Mouse (Mus musculus) megakaryocyte, embryonic 14.5 days (primary cell): ENCODE data around the gene Chic2. TPM values are rescaled to one million over a fixed set of nuclear protein-coding genes. Genes with fewer than 3 reads are reported as not detected.

Experiments
- H3K27me3 ChIP-seq: replicated peaks from 2 replicates; pipeline ENCODE3; 2012; ENCODE audit warnings: inconsistent platforms
- H3K36me3 ChIP-seq: replicated peaks from 2 replicates; pipeline ENCODE3; 2012; ENCODE audit warnings: low read length, inconsistent platforms, mixed read lengths
- H3K4me1 ChIP-seq: 2 replicates; pipeline ENCODE4 v1.6.1; 2012; ENCODE audit warnings: inconsistent platforms
- H3K4me3 ChIP-seq: replicated peaks from 2 replicates; pipeline ENCODE3; 2012; ENCODE audit warnings: moderate library complexity, mild to moderate bottlenecking, inconsistent platforms
- H3K9me3 ChIP-seq: 2 replicates; pipeline ENCODE4 v1.6.1; 2012; ENCODE audit warnings: inconsistent platforms
- FLI1 ChIP-seq: IDR thresholded peaks from 2 replicates; pipeline ENCODE4 v1.6.1; 2012; ENCODE audit warnings: low read length, inconsistent platforms, mixed read lengths
- GATA1 ChIP-seq: IDR thresholded peaks from 3 replicates; pipeline ENCODE4 v1.6.1; 2012; ENCODE audit warnings: mixed read lengths, low read length, inconsistent platforms, borderline replicate concordance
- polyA plus RNA-seq: library from polyadenylated mRNA; stranded (reverse); fragments of >175 nt; gene quantifications from 2 replicates; pipeline ENCODE4 v1.2.3, GENCODE M21; 2012; ENCODE audit warnings: low replicate concordance; ENCODE audit not compliant: insufficient read depth

Chic2 gene
- polyA plus RNA-seq, 1 experiment, result 16.6 TPM

- no peaks in the 10 kb centered on the region for H3K36me3 ChIP-seq
- H3K4me1 ChIP-seq, result peaks cover 9% of the 10 kb centered on the region
- peaks cover 9% of the 10 kb centered on the region for H3K9me3 ChIP-seq
- no peak overlapping the region for H3K4me3 ChIP-seq
- H3K27me3 ChIP-seq, result peaks cover 36% of the 10 kb centered on the region
- TF ChIP-seq GATA1 (no peak), FLI1 (no peak)
Measured at GRCm38 (mm10) chr5:74984101-74984500, 60.5 kb downstream of the Chic2 start.

- peaks cover 9% of the 10 kb centered on the region for H3K4me1 ChIP-seq
- no peaks in the 10 kb centered on the region for H3K36me3 ChIP-seq
- no peak overlapping the region for H3K4me3 ChIP-seq
- 0 out of 2 replicates have a peak, but pooled peaks cover 3% of the 10 kb centered on the region for H3K9me3 ChIP-seq
- no peak for TF ChIP-seq FLI1
- no peak for TF ChIP-seq GATA1
- H3K27me3 ChIP-seq, result peaks cover 56% of the 10 kb centered on the region
Measured at GRCm38 (mm10) chr5:74980574-74980973, 64.0 kb downstream of the Chic2 start.

- Histone ChIP-seq H3K27me3 (peaks cover 57% of the 10 kb centered on the region), H3K9me3 (0 out of 2 replicates have a peak, but pooled peaks cover 3% of the 10 kb centered on the region), H3K4me1 (peaks cover 9% of the 10 kb centered on the region), H3K4me3 (no peak overlapping the region), H3K36me3 (no peaks in the 10 kb centered on the region)
- TF ChIP-seq GATA1, result no peak
- no peak for TF ChIP-seq FLI1
Measured at GRCm38 (mm10) chr5:74980154-74980553, 64.4 kb downstream of the Chic2 start.

- H3K9me3 ChIP-seq, result no peaks in the 10 kb centered on the region
- peaks cover 9% of the 10 kb centered on the region for H3K4me1 ChIP-seq
- TF ChIP-seq FLI1 (no peak), GATA1 (no peak)
- H3K27me3 ChIP-seq, result peaks cover 56% of the 10 kb centered on the region
- no peak overlapping the region for H3K4me3 ChIP-seq
- no peaks in the 10 kb centered on the region for H3K36me3 ChIP-seq
Measured at GRCm38 (mm10) chr5:74979586-74979985, 65.0 kb downstream of the Chic2 start.

GRCm38 (mm10) chr5:74975507-74975906 is 69.1 kb downstream of the Chic2 start:
- H3K4me1 ChIP-seq, result peaks cover 9% of the 10 kb centered on the region
- peaks cover 49% of the 10 kb centered on the region for H3K27me3 ChIP-seq
- TF ChIP-seq FLI1, result no peak
- TF ChIP-seq GATA1, result no peak
- peak overlapping the region; percentile 11 for H3K4me3 ChIP-seq
- no peaks in the 10 kb centered on the region for H3K9me3 ChIP-seq
- no peaks in the 10 kb centered on the region for H3K36me3 ChIP-seq

GRCm38 (mm10) chr5:74974726-74975411 is 69.7 kb downstream of the Chic2 start:
- no peaks in the 10 kb centered on the region for H3K36me3 ChIP-seq
- H3K27me3 ChIP-seq, result peaks cover 48% of the 10 kb centered on the region
- no peaks in the 10 kb centered on the region for H3K9me3 ChIP-seq
- H3K4me1 ChIP-seq, result peaks cover 6% of the 10 kb centered on the region
- no peak for TF ChIP-seq GATA1
- TF ChIP-seq FLI1, result no peak
- no peak overlapping the region for H3K4me3 ChIP-seq

GRCm38 (mm10) chr5:74974061-74974581 is 70.5 kb downstream of the Chic2 start:
- H3K36me3 ChIP-seq, result no peaks in the 10 kb centered on the region
- no peak for TF ChIP-seq FLI1
- no peak for TF ChIP-seq GATA1

GRCm38 (mm10) chr5:74971418-74971817 is 73.2 kb downstream of the Chic2 start:
- Histone ChIP-seq H3K27me3 (peaks cover 23% of the 10 kb centered on the region), H3K4me1 (no peaks in the 10 kb centered on the region), H3K9me3 (no peaks in the 10 kb centered on the region), H3K4me3 (no peak overlapping the region), H3K36me3 (no peaks in the 10 kb centered on the region)
- TF ChIP-seq GATA1 (no peak), FLI1 (no peak)

More at GRCm38 (mm10) chr5:74974061-74974581, 70.5 kb downstream of the Chic2 start:
- Histone ChIP-seq H3K27me3 (peaks cover 41% of the 10 kb centered on the region), H3K9me3 (no peaks in the 10 kb centered on the region), H3K4me3 (no peak overlapping the region), H3K4me1 (no peaks in the 10 kb centered on the region)

- no peaks in the 10 kb centered on the region for H3K36me3 ChIP-seq
- TF ChIP-seq FLI1 (no peak), GATA1 (no peak)
Measured at GRCm38 (mm10) chr5:74969341-74969740, 75.2 kb downstream of the Chic2 start.

GRCm38 (mm10) chr5:74967882-74968281 is 76.7 kb downstream of the Chic2 start:
- Histone ChIP-seq H3K9me3 (no peaks in the 10 kb centered on the region), H3K36me3 (no peaks in the 10 kb centered on the region), H3K4me3 (no peak overlapping the region), H3K4me1 (no peaks in the 10 kb centered on the region), H3K27me3 (peaks cover 25% of the 10 kb centered on the region)
- TF ChIP-seq GATA1 (no peak), FLI1 (no peak)

More at GRCm38 (mm10) chr5:74969341-74969740, 75.2 kb downstream of the Chic2 start:
- Histone ChIP-seq H3K9me3 (no peaks in the 10 kb centered on the region), H3K27me3 (peaks cover 18% of the 10 kb centered on the region), H3K4me1 (no peaks in the 10 kb centered on the region), H3K4me3 (no peak overlapping the region)
